Mouse (Mus musculus) heart, embryonic 11.5 days (tissue): Measurements from ENCODE around the gene Nxnl1. TPM values are rescaled to one million over a fixed set of nuclear protein-coding genes. Genes with fewer than 3 reads are reported as not detected.
A peak's percentile ranks its signal among the peaks of the same experiment; 100 is the strongest.

ENCODE experiments used
- ATAC-seq: fragments of 200-750 bp; cut with Nextera tagmentation; replicated peaks from 2 replicates; pipeline ENCODE4 v1.8.0; 2017; ENCODE audit warnings: moderate library complexity; ENCODE audit not compliant: insufficient number of reproducible peaks, low FRiP score, low TSS enrichment
- H3K27ac ChIP-seq: fragments of 300-500 bp; sonication (generic); 2 replicates; pipeline ENCODE4 v1.5.1; 2014; ENCODE audit warnings: mild to moderate bottlenecking, low read depth, low read length
- H3K27me3 ChIP-seq: fragments of 300-500 bp; sonication (generic); 2 replicates; pipeline ENCODE4 v1.6.1; 2014; ENCODE audit warnings: mild to moderate bottlenecking, low read length, mixed read lengths; ENCODE audit not compliant: control insufficient read depth, insufficient read depth
- H3K36me3 ChIP-seq: fragments of 300-500 bp; sonication (generic); 2 replicates; pipeline ENCODE4 v1.6.1; 2014; ENCODE audit warnings: mild to moderate bottlenecking, low read length, moderate library complexity, mixed read lengths; ENCODE audit not compliant: control insufficient read depth, insufficient read depth
- H3K4me1 ChIP-seq: fragments of 300-500 bp; sonication (generic); 2 replicates; pipeline ENCODE4 v1.6.1; 2014; ENCODE audit warnings: low read length; ENCODE audit not compliant: control insufficient read depth, insufficient read depth
- H3K4me2 ChIP-seq: fragments of 300-500 bp; sonication (generic); 2 replicates; pipeline ENCODE4 v1.6.1; 2014; ENCODE audit warnings: mild to moderate bottlenecking, moderate library complexity
- H3K4me3 ChIP-seq: fragments of 300-500 bp; sonication (generic); 2 replicates; pipeline ENCODE4 v1.5.1; 2014; ENCODE audit warnings: low read depth, low read length
- H3K9ac ChIP-seq: fragments of 300-500 bp; sonication (generic); 2 replicates; pipeline ENCODE4 v1.6.1; 2014; ENCODE audit warnings: mild to moderate bottlenecking, low read depth, low read length, moderate library complexity
- H3K9me3 ChIP-seq: fragments of 300-500 bp; sonication (generic); replicated peaks from 2 replicates; pipeline ENCODE4 v1.6.1; 2016; ENCODE audit warnings: low read length; ENCODE audit not compliant: control insufficient read depth
- WGBS: fragments of 180-500 bp; shearing (Covaris S2); extraction: QIAGEN DNeasy Blood & Tissue Kit; methylation state at CpG from one replicate; pipeline ENCODE4 v1.1.7; 2014; ENCODE audit not compliant: insufficient replicate concordance; 5-methylcytosine and 5-hydroxymethylcytosine counted together
- polyA plus RNA-seq: library from polyadenylated mRNA; unstranded; fragments of >200 nt; fragmentation: Nextera tagmentation; extraction: Ambion mirVana; gene quantifications from 2 replicates; pipeline ENCODE4 v1.2.1, GENCODE M21; 2014

Gene Nxnl1
- polyA plus RNA-seq, 1 experiment from 2014 or later: not detected

DNA sequence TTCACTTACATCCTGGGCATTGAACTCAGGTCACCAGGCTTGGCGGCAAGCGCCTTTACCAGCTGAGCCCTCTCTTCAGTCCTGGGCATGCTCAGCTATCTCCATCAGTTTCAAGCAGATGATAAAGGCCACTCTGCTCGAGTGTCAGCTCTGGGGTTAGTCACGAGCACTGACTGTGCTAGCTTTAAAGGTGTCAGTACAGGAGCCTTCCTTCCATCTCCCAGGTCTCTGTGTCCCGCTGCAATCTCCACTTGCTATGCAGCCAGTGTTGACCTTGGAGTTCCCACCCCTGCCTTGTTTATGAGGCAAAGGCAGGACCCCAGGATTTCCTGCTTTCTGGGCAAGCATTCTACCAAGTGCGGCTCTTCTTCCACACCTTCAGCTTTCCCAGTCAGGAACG is 1.2 kb upstream of the Nxnl1 start:
- no peak for ATAC-seq
- Histone ChIP-seq H3K4me2 (no peak overlapping the region), H3K27me3 (peaks cover 33% of the 10 kb centered on the region), H3K36me3 (peaks cover 2% of the 10 kb centered on the region; the same call in 1 of the 2 replicates), H3K9me3 (0 out of 2 replicates have a peak, but pooled peaks cover 3% of the 10 kb centered on the region), H3K27ac (no peak overlapping the region), H3K4me1 (peaks cover 12% of the 10 kb centered on the region), H3K4me3 (no peak overlapping the region), H3K9ac (no peak overlapping the region)
- 58% methylated on average over 7 of the region's 7 CpGs for WGBS

- no peak overlapping the region for H3K27ac ChIP-seq
- H3K27me3 ChIP-seq: peaks cover 55% of the 10 kb centered on the region
- no peak overlapping the region for H3K4me3 ChIP-seq
- no peak for ATAC-seq
- no peak overlapping the region for H3K9ac ChIP-seq
- H3K4me1 ChIP-seq: peaks cover 4% of the 10 kb centered on the region
- H3K9me3 ChIP-seq: 0 out of 2 replicates have a peak, but pooled peaks cover 3% of the 10 kb centered on the region
- H3K36me3 ChIP-seq: peaks cover 2% of the 10 kb centered on the region; the same call in 1 of the 2 replicates
- WGBS: 73% methylated on average over 4 of the region's 4 CpGs
- no peak overlapping the region for H3K4me2 ChIP-seq
Observed at GRCm38 (mm10) chr8:71563992-71564391, 2.4 kb downstream of the Nxnl1 start.

GRCm38 (mm10) chr8:71562751-71563150 is 3.6 kb downstream of the Nxnl1 start:
- Histone ChIP-seq H3K4me2 (peak overlapping the region; percentile 54), H3K9ac (no peak overlapping the region), H3K36me3 (peaks cover 2% of the 10 kb centered on the region; the same call in 1 of the 2 replicates), H3K27ac (no peak overlapping the region), H3K4me1 (peaks cover 8% of the 10 kb centered on the region), H3K4me3 (peak overlapping the region; percentile 1; the same call in 1 of the 2 replicates), H3K9me3 (0 out of 2 replicates have a peak, but pooled peaks cover 3% of the 10 kb centered on the region), H3K27me3 (peaks cover 56% of the 10 kb centered on the region)
- 1% methylated on average over 32 of the region's 33 CpGs for WGBS
- ATAC-seq: 0 out of 2 replicates have a peak, but pooled peaks have one; percentile 12

GRCm38 (mm10) chr8:71561401-71561800 is 5.0 kb downstream of the Nxnl1 start:
- 3% methylated on average over 15 of the region's 15 CpGs for WGBS
- H3K4me3 ChIP-seq: no peak overlapping the region
- 0 out of 2 replicates have a peak, but pooled peaks cover 3% of the 10 kb centered on the region for H3K9me3 ChIP-seq
- no peak for ATAC-seq
- no peak overlapping the region for H3K9ac ChIP-seq
- H3K27ac ChIP-seq: no peak overlapping the region
- peaks cover 8% of the 10 kb centered on the region for H3K4me1 ChIP-seq
- no peak overlapping the region for H3K4me2 ChIP-seq
- peaks cover 64% of the 10 kb centered on the region for H3K27me3 ChIP-seq
- peaks cover 2% of the 10 kb centered on the region; the same call in 1 of the 2 replicates for H3K36me3 ChIP-seq

DNA sequence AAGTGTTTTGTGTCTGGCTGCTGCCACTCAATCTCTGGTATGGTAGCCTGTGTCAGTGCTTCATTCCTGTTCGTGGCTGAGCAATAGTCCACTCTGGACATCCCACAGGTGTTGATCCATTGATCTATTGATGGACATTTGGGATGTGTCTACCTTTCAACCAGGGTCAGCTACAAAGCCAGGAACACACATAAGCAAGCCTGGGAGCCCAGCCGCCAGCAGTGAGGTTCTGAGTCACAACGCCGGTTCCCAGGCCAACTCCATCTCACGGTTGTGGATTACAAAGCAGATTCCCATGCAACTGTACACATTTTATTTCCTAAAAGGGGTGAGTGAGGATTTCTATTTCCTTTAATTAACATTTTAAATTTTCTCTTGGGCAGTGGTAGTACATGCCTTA is 5.6 kb downstream of the Nxnl1 start:
- no peak for ATAC-seq
- no peak overlapping the region for H3K4me2 ChIP-seq
- 0 out of 2 replicates have a peak, but pooled peaks cover 3% of the 10 kb centered on the region for H3K9me3 ChIP-seq
- no peak overlapping the region for H3K27ac ChIP-seq
- peaks cover 62% of the 10 kb centered on the region for H3K27me3 ChIP-seq
- H3K36me3 ChIP-seq: peaks cover 2% of the 10 kb centered on the region; the same call in 1 of the 2 replicates
- 80% methylated on average over 5 of the region's 5 CpGs for WGBS
- H3K9ac ChIP-seq: no peak overlapping the region
- peaks cover 8% of the 10 kb centered on the region for H3K4me1 ChIP-seq
- no peak overlapping the region for H3K4me3 ChIP-seq

- Histone ChIP-seq H3K27ac (no peak overlapping the region), H3K4me2 (no peak overlapping the region), H3K4me3 (no peak overlapping the region), H3K4me1 (peaks cover 8% of the 10 kb centered on the region), H3K9ac (no peak overlapping the region), H3K9me3 (0 out of 2 replicates have a peak, but pooled peaks cover 3% of the 10 kb centered on the region), H3K36me3 (peaks cover 2% of the 10 kb centered on the region; the same call in 1 of the 2 replicates), H3K27me3 (peaks cover 66% of the 10 kb centered on the region)
- ATAC-seq: no peak
- 56% methylated on average over 3 of the region's 3 CpGs for WGBS
Observed at GRCm38 (mm10) chr8:71560071-71560470, 6.3 kb downstream of the Nxnl1 start.

DNA sequence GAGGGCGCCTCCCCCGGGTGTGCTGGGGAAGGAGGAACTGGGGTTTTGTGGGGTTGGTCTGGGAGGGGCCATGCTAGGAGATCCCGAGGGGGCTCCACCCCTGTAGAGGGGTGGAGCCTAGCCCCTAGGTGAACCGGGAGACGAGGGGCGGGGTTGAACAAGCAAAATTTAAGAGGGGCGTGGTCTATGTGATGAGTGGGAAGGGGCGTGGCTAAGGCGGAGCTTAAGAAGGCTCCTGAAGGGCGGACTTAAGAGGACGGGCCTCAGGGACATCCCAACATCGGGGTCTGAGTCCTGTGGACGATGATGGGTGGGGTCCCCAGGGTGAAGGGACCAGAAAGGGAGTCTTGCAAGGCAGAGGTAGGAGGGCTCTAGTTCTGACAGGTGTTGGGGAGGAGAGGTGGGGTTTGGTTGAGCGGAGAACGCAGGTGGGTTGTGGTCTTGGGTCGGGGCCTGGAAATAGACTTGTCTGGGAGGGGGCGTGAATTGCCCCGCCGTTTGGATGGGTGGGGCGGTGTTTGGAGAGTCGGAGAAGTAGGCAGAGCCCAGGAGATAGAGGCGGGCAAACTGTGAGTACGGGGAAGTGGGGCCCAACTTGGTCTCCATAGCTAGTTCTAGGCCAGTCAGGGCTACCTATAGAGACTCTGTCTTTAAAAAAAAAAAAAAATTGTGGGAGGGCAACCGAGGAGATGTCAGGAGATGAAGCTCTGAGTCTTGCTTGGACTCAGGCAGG is 7.3 kb downstream of the Nxnl1 start:
- Histone ChIP-seq H3K27me3 (peaks cover 66% of the 10 kb centered on the region), H3K4me1 (peaks cover 8% of the 10 kb centered on the region), H3K9me3 (0 out of 2 replicates have a peak, but pooled peaks cover 2% of the 10 kb centered on the region), H3K27ac (no peak overlapping the region), H3K9ac (no peak overlapping the region), H3K4me3 (peak overlapping the region; percentile 44), H3K4me2 (peak overlapping the region; percentile 74), H3K36me3 (peaks cover 2% of the 10 kb centered on the region; the same call in 1 of the 2 replicates)
- ATAC-seq: peak; percentile 45
- WGBS: 3% methylated on average over 24 of the region's 24 CpGs

DNA sequence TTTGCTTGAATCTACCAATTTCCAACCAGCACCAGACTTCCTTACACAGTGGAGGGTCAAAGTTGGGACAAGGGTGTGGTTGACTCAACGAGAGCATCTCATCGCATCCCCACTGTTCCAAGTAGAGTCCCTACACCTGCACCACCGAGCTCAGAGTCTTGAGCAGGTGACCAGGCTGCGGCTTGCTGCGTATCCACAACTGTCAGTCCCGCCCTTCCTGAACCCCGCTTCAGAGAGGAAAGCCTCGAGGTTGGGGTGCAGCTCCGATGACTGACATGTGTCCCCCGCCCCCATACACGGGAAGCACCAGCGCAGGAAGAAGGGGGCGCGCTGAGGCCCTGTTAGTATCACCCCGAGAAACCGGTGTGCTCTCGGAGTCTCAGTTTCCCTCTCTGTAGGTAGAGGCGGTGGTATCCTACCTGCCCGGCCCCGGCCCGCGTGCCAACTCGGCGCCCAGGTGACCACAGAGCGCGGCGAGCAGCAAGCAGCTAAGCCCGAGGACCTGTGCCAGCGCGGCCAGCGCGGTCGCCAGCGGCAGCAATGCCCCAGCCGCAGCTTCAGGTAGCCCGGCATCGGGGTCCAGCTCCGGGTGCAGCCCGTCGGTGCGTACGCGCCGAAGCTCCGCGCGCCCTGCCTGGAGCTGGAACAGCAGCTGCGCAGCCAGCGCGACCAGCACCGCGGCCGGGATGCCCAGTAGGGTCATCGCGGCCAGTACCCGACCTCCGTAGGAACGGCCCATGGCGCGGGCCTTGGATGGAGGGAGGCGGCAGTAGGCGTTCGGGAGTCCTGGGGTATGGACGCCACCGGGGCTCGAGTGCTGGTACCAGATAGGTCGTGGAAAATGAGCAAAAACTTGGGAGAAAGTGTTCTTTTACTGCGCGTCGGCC is 8.1 kb downstream of the Nxnl1 start, which contains the start of gene Tmem221:
Gene Tmem221, minus strand, starts transcription at position 801 of the 887 bp plus-strand sequence.
- H3K36me3 ChIP-seq: no peaks in the 10 kb centered on the region
- peaks cover 8% of the 10 kb centered on the region for H3K4me1 ChIP-seq
- peak within 1 kb of the TSS; percentile 74 for H3K4me2 ChIP-seq
- H3K4me3 ChIP-seq: peak within 1 kb of the TSS; percentile 44
- no peaks in the 10 kb centered on the region for H3K9me3 ChIP-seq
- no peak for ATAC-seq
- 4% methylated on average over 70 of the region's 70 CpGs for WGBS
- peak within 1 kb of the TSS; percentile 56; the same call in 1 of the 2 replicates for H3K9ac ChIP-seq
- no peak within 1 kb of the TSS for H3K27ac ChIP-seq
- H3K27me3 ChIP-seq: peaks cover 64% of the 10 kb centered on the region
